Mouse (Mus musculus): ENCODE results near the gene Eif2ak4. TPM values are rescaled to one million over a fixed set of nuclear protein-coding genes. Genes with fewer than 3 reads are reported as not detected.

Eif2ak4 gene
- 10.8 and 11.9 TPM in 2 replicates for polyA plus RNA-seq (2016; fragmentation: Nextera tagmentation; extraction: Ambion mirVana)

DNA sequence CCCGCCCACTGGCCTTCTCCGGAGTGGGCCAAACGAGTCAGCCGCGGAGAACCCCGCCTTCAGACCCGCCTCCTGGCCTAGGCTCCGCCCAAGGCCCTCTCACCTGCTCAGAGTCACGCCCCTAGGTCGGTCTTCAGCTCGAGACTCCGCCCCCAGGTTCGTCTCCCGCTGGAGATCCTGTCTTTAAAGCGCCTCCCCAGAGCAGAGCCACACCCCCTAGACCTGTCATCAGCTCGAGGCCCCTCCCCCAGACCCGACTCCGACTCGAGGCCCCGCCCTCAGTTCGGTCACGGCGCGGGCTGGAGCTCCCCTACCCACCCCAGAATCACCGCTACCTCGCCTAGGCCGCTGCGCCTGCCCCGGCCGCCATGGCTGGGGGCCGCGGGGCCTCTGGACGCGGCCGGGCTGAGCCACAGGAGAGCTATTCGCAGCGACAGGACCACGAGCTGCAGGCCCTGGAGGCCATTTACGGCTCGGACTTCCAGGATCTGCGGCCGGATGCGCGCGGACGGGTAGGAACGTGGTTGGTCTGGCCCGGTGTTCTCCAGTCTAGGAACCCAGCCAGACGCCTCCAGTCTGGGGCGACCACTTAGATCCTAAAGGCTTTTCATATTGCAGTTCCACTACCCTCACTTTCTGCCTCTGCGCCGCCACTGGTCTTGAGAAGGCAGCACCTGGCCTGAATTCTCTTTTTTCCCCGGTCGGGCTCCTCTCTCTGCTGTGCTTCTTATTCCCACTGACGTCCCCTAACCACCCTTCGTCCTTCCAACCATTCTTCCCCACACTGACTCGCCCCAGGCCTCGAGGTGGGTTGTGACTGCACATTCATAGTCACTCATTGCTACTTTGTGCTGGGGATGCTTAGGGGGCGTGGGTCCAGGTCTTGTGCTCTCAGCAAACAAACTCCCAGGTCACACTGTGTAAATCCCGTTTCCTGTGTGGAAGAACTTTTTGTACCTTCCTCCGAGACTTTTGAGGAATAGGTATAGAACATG, at the start of gene Eif2ak4:
Eif2ak4 (plus strand) TSS at position 278 of the 995 bp plus-strand sequence.
- no peaks in the 10 kb centered on the region for H3K9me3 ChIP-seq
- under 1% methylated on average over 61 of the region's 61 CpGs for WGBS
- peak within 1 kb of the TSS; percentile 72 for H3K4me3 ChIP-seq (replicated peaks)
- H3K27me3 ChIP-seq: no peaks in the 10 kb centered on the region
- H3K4me2 ChIP-seq: peak within 1 kb of the TSS; percentile 66
- H3K27ac ChIP-seq: peak within 1 kb of the TSS; percentile 73
- no peaks in the 10 kb centered on the region for H3K36me3 ChIP-seq (replicated peaks)
- H3K4me1 ChIP-seq: peaks cover 10% of the 10 kb centered on the region
- peak; percentile 97 for ATAC-seq (ENCODE audit: low FRiP score)
- H3K9ac ChIP-seq: peak within 1 kb of the TSS; percentile 78

DNA sequence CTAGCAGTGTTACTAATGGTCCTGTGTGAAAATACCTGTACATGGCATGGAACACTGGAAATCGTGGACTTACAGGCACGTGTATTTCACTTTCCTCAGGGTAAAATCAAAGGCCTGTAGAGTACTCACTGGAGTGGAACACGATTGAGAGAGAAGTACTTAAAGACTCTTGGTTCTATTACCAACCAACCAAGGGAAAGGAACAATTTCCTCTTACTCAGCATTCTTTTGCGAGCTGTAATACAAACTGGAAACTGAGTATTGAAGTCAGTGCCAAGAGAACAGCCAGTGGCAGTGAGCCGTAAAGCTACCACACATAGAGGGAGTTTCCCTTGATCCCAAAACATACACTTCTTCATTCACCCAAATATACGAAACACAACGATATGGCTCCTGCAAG, 47.1 kb upstream of the Eif2ak4 start:
- no peak overlapping the region for H3K27ac ChIP-seq
- H3K9me3 ChIP-seq: no peaks in the 10 kb centered on the region
- no peaks in the 10 kb centered on the region for H3K27me3 ChIP-seq
- 84% methylated on average over 7 of the region's 7 CpGs for WGBS
- no peak overlapping the region for H3K4me2 ChIP-seq
- ATAC-seq (ENCODE audit: low FRiP score): no peak
- peaks cover 11% of the 10 kb centered on the region for H3K4me1 ChIP-seq
- no peaks in the 10 kb centered on the region for H3K36me3 ChIP-seq (replicated peaks)
- no peak overlapping the region for H3K9ac ChIP-seq
- no peak overlapping the region for H3K4me3 ChIP-seq (replicated peaks)

DNA sequence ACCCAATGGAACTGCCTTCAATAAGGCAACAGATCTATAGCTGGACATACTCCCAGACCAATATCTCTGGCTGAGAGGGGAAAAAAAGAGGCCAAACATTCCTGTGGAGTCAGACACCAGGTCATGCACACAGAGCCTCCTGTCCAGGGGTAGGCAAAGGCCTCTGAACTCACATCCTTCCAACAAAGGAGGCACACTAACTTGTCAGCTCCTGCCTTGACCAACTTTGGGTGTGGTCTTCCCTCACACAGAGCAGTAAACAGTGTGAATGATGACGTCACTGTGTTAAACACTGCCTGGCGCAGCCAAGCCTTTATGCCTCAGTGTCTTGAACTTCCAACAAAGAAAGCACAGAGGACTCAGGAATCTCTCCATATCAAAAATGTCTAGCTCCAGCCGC, 44.5 kb upstream of the Eif2ak4 start:
- no peak for ATAC-seq (ENCODE audit: low FRiP score)

DNA sequence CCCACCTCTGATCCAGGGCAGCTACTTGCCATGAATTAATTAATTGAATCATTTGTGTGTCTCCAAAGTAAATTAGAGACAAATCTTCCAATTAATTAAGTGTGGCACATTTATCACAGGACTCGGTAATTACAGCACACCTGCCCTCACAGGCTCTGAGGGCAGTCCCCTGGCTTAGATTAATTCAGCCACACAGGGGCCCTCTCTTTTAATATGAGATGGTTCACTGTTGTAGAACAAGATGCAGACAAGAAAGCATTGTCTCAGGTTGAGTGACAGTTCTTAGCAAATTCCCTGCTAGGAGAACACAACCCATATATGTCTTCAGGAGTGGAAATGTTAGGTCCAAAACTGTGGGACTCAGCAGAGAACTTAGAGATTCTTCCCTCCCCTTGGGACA, 42.9 kb upstream of the Eif2ak4 start:
- WGBS: 15% methylated on average over 1 of the region's 1 CpGs
- Histone ChIP-seq H3K27ac (no peak overlapping the region), H3K4me1 (peaks cover 11% of the 10 kb centered on the region), H3K4me2 (no peak overlapping the region), H3K9me3 (no peaks in the 10 kb centered on the region), H3K9ac (no peak overlapping the region), H3K27me3 (peaks cover 4% of the 10 kb centered on the region; the same call in 1 of the 2 replicates), H3K36me3 (replicated peaks) (no peaks in the 10 kb centered on the region), H3K4me3 (replicated peaks) (no peak overlapping the region)
- 0 out of 2 replicates have a peak, but pooled peaks have one; percentile 51 for ATAC-seq (ENCODE audit: low FRiP score)

More for the DNA sequence above, 44.5 kb upstream of the Eif2ak4 start:
- Histone ChIP-seq H3K4me3 (replicated peaks) (no peak overlapping the region), H3K27ac (no peak overlapping the region), H3K4me2 (no peak overlapping the region), H3K36me3 (replicated peaks) (no peaks in the 10 kb centered on the region), H3K9ac (no peak overlapping the region), H3K4me1 (peaks cover 11% of the 10 kb centered on the region), H3K9me3 (no peaks in the 10 kb centered on the region), H3K27me3 (peaks cover 3% of the 10 kb centered on the region; the same call in 1 of the 2 replicates)
- WGBS: 75% methylated on average over 3 of the region's 3 CpGs

DNA sequence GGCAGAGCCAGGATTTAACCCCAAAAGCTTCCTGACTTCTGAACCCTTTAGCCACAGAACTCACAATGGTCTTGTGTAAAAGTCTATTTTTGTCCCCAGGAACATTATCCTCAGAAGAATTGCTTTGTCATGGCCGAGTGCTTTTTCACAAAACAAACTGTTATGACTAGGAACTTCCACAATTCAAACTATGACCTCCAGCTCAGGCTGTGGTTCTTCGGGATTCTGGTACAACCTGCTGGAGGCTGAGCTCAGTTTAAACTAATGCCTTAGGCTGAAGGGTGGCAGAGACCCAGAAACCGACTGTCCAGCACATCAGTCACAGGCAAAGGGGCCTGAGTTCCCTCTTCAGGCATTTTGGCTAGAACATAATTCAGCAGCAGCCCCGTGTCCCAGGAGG, 34.9 kb upstream of the Eif2ak4 start:
- H3K27ac ChIP-seq: no peak overlapping the region
- no peak for ATAC-seq (ENCODE audit: low FRiP score)
- H3K9me3 ChIP-seq: no peaks in the 10 kb centered on the region
- H3K4me1 ChIP-seq: peaks cover 17% of the 10 kb centered on the region
- no peak overlapping the region for H3K4me2 ChIP-seq
- 37% methylated on average over 4 of the region's 4 CpGs for WGBS
- H3K9ac ChIP-seq: no peak overlapping the region
- no peak overlapping the region for H3K4me3 ChIP-seq (replicated peaks)
- H3K36me3 ChIP-seq (replicated peaks): no peaks in the 10 kb centered on the region
- H3K27me3 ChIP-seq: peaks cover 7% of the 10 kb centered on the region; the same call in 1 of the 2 replicates

DNA sequence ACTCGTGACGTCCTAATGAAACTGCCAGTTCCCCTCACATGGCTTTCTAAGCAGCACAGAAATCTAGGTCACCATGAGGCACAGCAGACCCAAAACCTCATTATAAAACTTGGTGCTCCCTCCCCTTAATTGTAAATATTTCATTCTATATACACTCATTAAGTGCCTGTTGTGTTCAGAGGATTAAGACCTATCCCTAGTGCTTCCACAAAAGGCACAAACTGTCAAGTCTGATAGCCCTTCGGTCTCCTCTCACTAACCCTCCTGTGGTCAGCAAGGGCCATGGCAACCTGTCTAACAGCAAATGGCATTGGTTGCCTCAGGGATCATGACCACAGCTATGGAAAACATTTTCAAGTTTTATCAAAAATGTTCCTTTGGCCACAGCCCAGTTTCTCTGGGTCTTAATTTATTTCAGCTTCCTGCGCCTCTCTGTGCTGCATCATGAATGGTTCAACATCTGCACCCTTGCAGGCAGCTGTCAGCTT, 34.5 kb upstream of the Eif2ak4 start:
- no peak for ATAC-seq (ENCODE audit: low FRiP score)
- Histone ChIP-seq H3K36me3 (replicated peaks) (no peaks in the 10 kb centered on the region), H3K4me3 (replicated peaks) (no peak overlapping the region), H3K9ac (no peak overlapping the region), H3K4me1 (peaks cover 17% of the 10 kb centered on the region), H3K9me3 (no peaks in the 10 kb centered on the region), H3K4me2 (no peak overlapping the region), H3K27ac (no peak overlapping the region), H3K27me3 (peaks cover 4% of the 10 kb centered on the region; the same call in 1 of the 2 replicates)
- WGBS: 44% methylated on average over 4 of the region's 4 CpGs

DNA sequence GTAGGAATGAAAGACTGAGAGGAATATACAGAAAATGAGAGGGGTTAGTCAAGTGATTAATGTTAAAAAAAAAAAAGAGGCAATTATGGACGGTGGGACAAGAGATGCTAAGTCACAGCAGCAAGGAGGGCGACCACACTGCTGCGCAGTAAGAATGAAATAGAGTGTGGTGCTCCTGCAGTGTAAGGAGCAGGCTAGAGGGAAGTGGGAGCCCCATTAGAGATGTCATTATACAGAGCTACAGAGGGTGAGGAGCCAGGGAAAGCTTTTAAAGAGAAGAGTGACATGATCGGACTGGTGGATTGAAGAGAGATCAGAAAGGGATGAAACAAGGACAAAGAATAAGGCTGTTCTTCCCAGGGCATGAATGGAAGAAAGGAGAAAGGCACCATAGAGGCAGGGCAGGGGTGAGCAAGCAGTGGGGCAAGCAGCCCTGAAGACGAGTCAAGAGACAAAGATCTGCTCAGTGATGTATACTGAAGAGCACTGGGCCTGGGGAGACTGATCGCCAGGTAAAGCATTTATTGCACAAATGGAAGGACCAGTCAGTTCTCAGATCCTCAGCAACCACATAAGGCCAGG, 33.2 kb upstream of the Eif2ak4 start:
- WGBS: 40% methylated on average over 6 of the region's 6 CpGs
- no peak overlapping the region for H3K4me3 ChIP-seq (replicated peaks)
- no peak overlapping the region for H3K27ac ChIP-seq
- no peaks in the 10 kb centered on the region for H3K9me3 ChIP-seq
- no peaks in the 10 kb centered on the region for H3K36me3 ChIP-seq (replicated peaks)
- H3K9ac ChIP-seq: no peak overlapping the region
- ATAC-seq (ENCODE audit: low FRiP score): no peak
- peaks cover 17% of the 10 kb centered on the region for H3K4me1 ChIP-seq
- H3K4me2 ChIP-seq: no peak overlapping the region
- 0 out of 2 replicates have a peak, but pooled peaks cover 3% of the 10 kb centered on the region for H3K27me3 ChIP-seq

DNA sequence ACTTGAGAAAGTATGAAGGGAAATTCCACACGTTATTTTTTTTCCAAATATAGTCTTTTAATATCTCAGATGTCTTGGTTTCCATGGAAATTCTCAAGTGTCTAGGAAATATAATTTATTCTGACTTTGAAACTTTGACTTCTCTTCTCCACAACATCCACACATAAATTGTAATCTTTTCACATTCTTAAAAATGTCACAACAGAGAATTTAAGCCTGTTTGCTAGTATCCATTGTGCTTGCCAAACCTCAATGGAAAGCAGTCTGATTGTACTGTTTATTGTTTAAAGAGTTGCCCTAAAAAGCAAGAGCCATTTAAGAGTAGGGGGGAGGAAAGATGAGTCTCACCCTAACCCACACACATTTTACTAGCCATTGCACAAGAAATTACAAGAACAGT, 16.6 kb upstream of the Eif2ak4 start:
- H3K9ac ChIP-seq: no peak overlapping the region
- H3K4me2 ChIP-seq: no peak overlapping the region
- no peak for ATAC-seq (ENCODE audit: low FRiP score)
- H3K4me1 ChIP-seq: peaks cover 19% of the 10 kb centered on the region
- no peak overlapping the region for H3K27ac ChIP-seq
- H3K27me3 ChIP-seq: peaks cover 46% of the 10 kb centered on the region
- 74% methylated on average over 1 of the region's 1 CpGs for WGBS
- H3K9me3 ChIP-seq: no peaks in the 10 kb centered on the region
- no peaks in the 10 kb centered on the region for H3K36me3 ChIP-seq (replicated peaks)
- no peak overlapping the region for H3K4me3 ChIP-seq (replicated peaks)

DNA sequence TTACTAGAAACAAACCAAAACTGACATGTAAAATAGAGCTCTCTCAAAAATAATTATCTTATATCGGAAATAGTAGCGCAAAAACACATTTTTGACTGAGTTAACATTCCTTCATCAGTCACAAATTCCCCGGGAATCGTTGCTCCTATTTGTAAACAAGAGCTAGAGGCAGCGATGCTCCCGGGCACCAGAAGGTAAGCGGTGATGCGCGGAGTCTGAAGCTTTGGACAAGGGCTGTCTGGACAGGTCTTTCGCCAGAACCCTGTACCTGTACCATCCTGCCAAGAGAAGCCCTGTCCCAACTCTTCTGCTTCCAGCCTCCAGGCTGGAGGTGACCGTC, 15.9 kb upstream of the Eif2ak4 start:
- Histone ChIP-seq H3K9ac (peak overlapping the region; percentile 45; the same call in 1 of the 2 replicates), H3K27ac (no peak overlapping the region), H3K36me3 (replicated peaks) (no peaks in the 10 kb centered on the region), H3K9me3 (no peaks in the 10 kb centered on the region), H3K4me1 (peaks cover 19% of the 10 kb centered on the region), H3K4me2 (peak overlapping the region; percentile 68), H3K4me3 (replicated peaks) (peak overlapping the region; percentile 51), H3K27me3 (peaks cover 46% of the 10 kb centered on the region)
- 9% methylated on average over 11 of the region's 11 CpGs for WGBS
- no peak for ATAC-seq (ENCODE audit: low FRiP score)

DNA sequence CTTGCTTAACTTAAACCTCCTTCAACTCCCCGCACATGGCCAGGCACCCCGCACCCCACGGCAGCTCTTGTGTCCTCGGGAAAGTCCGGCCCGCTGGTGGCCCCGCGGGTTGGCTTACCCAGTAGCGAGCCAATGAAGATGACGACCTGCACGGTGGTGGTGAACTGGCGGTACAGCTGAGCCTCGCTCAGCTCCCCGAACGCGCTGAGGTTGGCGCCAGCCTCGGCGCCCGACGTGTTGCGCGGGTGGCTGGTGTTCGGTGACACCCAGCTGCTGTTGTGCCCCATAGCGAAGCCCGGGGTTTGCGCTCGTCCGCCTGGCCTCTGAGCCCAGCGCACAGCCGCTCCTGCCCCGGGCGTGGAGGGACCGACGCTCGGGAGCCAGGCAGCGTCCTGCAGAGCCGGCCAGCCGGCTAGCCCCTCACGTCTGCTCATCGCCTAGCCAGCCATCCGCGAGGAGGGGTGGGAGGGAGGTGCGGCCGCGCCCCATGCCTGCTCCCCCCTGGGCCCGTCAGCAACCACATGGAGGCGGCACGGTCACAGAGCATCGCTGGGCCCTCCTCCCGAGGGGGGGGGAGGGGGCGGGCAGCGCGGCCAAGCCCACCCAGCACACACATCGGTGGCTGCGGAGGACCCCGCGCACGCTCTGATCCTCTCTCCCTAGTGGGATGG, 15.4 kb upstream of the Eif2ak4 start, which contains the start of gene Gpr176:
Gpr176 (minus strand) TSS at position 519 of the 671 bp plus-strand sequence.
- Histone ChIP-seq H3K4me2 (peak within 1 kb of the TSS; percentile 68), H3K4me1 (peaks cover 19% of the 10 kb centered on the region), H3K9me3 (no peaks in the 10 kb centered on the region), H3K4me3 (replicated peaks) (peak within 1 kb of the TSS; percentile 51), H3K36me3 (replicated peaks) (no peaks in the 10 kb centered on the region), H3K27me3 (peaks cover 46% of the 10 kb centered on the region), H3K27ac (no peak within 1 kb of the TSS), H3K9ac (peak within 1 kb of the TSS; percentile 45)
- under 1% methylated on average over 54 of the region's 59 CpGs for WGBS
- peak; percentile 80 for ATAC-seq (ENCODE audit: low FRiP score)

DNA sequence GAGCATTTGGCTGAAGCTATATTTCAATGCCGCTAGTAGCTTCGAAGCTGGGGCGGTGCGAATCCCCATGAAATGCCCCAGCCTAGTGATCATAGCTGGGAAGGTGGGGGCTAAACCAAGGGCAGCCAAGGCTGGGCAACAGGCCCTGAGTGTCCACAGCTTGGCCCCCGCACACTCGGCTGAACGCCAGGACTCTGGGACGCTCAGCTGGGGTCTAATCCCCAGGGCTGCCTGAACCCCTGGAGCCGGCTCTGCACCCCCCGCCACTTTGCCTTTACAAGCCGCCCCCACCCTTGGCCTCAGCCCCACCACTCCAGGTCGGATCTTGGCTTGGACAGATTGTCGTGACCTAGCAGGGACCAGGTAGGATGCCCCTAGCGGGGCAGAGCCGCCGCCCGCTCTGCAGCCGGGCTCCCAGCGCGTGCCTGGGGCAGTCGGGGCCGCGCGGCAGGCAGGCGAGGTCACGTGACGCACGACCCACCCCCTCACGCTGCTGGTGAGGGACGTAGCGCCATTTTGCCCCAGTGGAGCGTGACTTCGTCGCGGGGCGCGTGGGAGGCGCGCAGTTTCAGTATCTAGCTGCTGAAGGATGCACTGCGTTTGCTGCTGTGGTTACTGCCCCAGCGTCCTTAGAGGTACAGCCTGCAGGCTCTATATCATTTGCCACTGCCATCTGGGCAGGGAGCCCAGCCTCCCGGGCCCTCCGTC, 14.7 kb upstream of the Eif2ak4 start:
- no peaks in the 10 kb centered on the region for H3K9me3 ChIP-seq
- peak; percentile 90 for ATAC-seq (ENCODE audit: low FRiP score)
- WGBS: 2% methylated on average over 43 of the region's 43 CpGs
- H3K4me3 ChIP-seq (replicated peaks): peak overlapping the region; percentile 51
- peak overlapping the region; percentile 45 for H3K9ac ChIP-seq
- H3K27me3 ChIP-seq: peaks cover 46% of the 10 kb centered on the region
- no peak overlapping the region for H3K27ac ChIP-seq
- H3K4me2 ChIP-seq: peak overlapping the region; percentile 68
- H3K36me3 ChIP-seq (replicated peaks): no peaks in the 10 kb centered on the region
- peaks cover 19% of the 10 kb centered on the region for H3K4me1 ChIP-seq
